Mouse (Mus musculus): ENCODE measurements around the gene Gm45234.

- no peak for TF ChIP-seq CTCF (IDR thresholded peaks at IDR 0.05; ENCODE audit: low read depth)
- TF ChIP-seq EP300 (IDR thresholded peaks at IDR 0.05; ENCODE audit: low read depth) = no peak
These were observed 34.3 kb upstream of the Gm45234 start for GRCm38 (mm10) chr6:124790121-124790520.

Measured in liver, embryonic 14.5 days (tissue).